Mouse (Mus musculus) kidney, embryonic 16.5 days (tissue): ENCODE data around the gene Gm20696. TPM values are rescaled to one million over a fixed set of nuclear protein-coding genes. Genes with fewer than 3 reads are reported as not detected.
A peak's percentile ranks its signal among the peaks of the same experiment; 100 is the strongest.

Experiments used
- ATAC-seq: fragments of 200-750 bp; cut with Nextera tagmentation; 2 replicates; pipeline ENCODE4 v1.8.0; 2017; ENCODE audit warnings: moderate TSS enrichment; ENCODE audit not compliant: low FRiP score, low TSS enrichment
- H3K27ac ChIP-seq: fragments of 300-500 bp; sonication (generic); 2 replicates; pipeline ENCODE4 v1.5.1; 2014; ENCODE audit warnings: low read length
- H3K27me3 ChIP-seq: fragments of 300-500 bp; sonication (generic); 2 replicates; pipeline ENCODE4 v1.6.1; 2014; ENCODE audit warnings: low read length, control low read depth, mixed read lengths; ENCODE audit not compliant: insufficient read depth
- H3K36me3 ChIP-seq: fragments of 300-500 bp; sonication (generic); 2 replicates; pipeline ENCODE4 v1.6.1; 2014; ENCODE audit warnings: low read length, control low read depth, mixed read lengths; ENCODE audit not compliant: insufficient read depth
- H3K4me1 ChIP-seq: fragments of 300-500 bp; sonication (generic); 2 replicates; pipeline ENCODE4 v1.6.1; 2014; ENCODE audit warnings: low read length, control low read depth, mixed read lengths; ENCODE audit not compliant: insufficient read depth
- H3K4me2 ChIP-seq: fragments of 300-500 bp; sonication (generic); replicated peaks from 2 replicates; pipeline ENCODE4 v1.6.1; 2014; ENCODE audit warnings: low read depth, low read length
- H3K4me3 ChIP-seq: fragments of 300-500 bp; sonication (generic); 2 replicates; pipeline ENCODE4 v1.5.1; 2014; ENCODE audit warnings: mild to moderate bottlenecking, low read length
- H3K9ac ChIP-seq: fragments of 300-500 bp; sonication (generic); replicated peaks from 2 replicates; pipeline ENCODE4 v1.6.1; 2014; ENCODE audit warnings: low read length
- H3K9me3 ChIP-seq: fragments of 300-500 bp; sonication (generic); 2 replicates; pipeline ENCODE4 v1.6.1; 2016; ENCODE audit warnings: low read length, control low read depth
- WGBS: fragments of 180-500 bp; shearing (Covaris S2); extraction: QIAGEN DNeasy Blood & Tissue Kit; methylation state at CpG from one replicate; pipeline ENCODE4 v1.1.7; 2014; 5-methylcytosine and 5-hydroxymethylcytosine counted together
- polyA plus RNA-seq: library from polyadenylated mRNA; unstranded; fragments of >200 nt; fragmentation: Nextera tagmentation; extraction: Ambion mirVana; gene quantifications from 2 replicates; pipeline ENCODE4 v1.2.1, GENCODE M21; 2015

The Gm20696 gene
- polyA plus RNA-seq, 1 experiment from 2014 or later, result 1.7 TPM

DNA sequence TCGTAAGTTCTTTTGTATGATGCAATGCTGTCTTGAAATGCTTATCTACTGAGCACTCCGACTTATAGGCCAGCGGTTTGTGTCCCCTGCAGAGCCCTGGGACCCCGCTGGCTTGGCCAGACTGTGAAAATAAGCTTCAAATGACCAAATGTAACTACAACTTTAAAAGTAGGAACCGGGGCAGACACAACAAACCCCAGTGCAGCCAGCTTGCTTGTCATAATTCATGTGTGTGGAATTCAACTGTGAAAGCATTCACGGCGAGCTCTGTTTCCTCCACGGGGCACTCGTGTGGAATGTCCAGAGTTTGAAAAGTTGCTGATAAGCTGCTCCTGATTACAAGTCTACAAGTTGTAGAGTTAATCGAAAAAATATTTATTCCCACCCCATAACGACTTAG lies 215.1 kb downstream of the Gm20696 start:
- Histone ChIP-seq H3K4me3 (no peak overlapping the region), H3K9ac (no peak overlapping the region), H3K4me2 (no peak overlapping the region), H3K27ac (0 out of 2 replicates have a peak overlapping the region, but pooled peaks have one; percentile 30), H3K4me1 (peaks cover 22% of the 10 kb centered on the region; the same call in 1 of the 2 replicates), H3K36me3 (no peaks in the 10 kb centered on the region; the same call in 1 of the 2 replicates), H3K9me3 (no peaks in the 10 kb centered on the region), H3K27me3 (no peaks in the 10 kb centered on the region)
- WGBS, result 31% methylated on average over 11 of the region's 11 CpGs
- no peak for ATAC-seq

DNA sequence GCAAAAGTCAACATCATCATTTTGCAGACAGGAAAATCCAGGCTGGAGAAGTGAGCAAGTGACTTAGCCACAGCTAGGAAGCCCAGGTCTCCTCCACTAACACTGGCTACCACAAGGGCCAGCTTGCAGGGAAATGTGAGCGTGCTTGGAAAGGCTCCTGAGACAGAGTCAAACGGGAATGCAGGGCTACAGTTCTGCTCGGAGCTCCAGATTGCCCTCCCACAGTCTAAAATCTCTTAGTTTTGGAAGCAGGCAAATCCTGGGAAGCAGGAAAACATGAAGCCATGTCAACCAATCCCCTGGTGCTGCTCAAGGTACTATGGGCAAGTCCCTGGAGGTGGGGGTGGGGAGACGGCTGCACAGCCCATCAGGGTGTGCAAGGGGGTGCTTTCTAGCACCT lies 219.2 kb downstream of the Gm20696 start:
- peaks cover 17% of the 10 kb centered on the region; the same call in 1 of the 2 replicates for H3K4me1 ChIP-seq
- no peak overlapping the region for H3K4me3 ChIP-seq
- no peaks in the 10 kb centered on the region for H3K27me3 ChIP-seq
- no peaks in the 10 kb centered on the region for H3K9me3 ChIP-seq
- WGBS, result 68% methylated on average over 4 of the region's 4 CpGs
- H3K27ac ChIP-seq, result no peak overlapping the region
- peaks cover 3% of the 10 kb centered on the region; the same call in 1 of the 2 replicates for H3K36me3 ChIP-seq
- no peak for ATAC-seq
- H3K4me2 ChIP-seq, result no peak overlapping the region
- no peak overlapping the region for H3K9ac ChIP-seq

DNA sequence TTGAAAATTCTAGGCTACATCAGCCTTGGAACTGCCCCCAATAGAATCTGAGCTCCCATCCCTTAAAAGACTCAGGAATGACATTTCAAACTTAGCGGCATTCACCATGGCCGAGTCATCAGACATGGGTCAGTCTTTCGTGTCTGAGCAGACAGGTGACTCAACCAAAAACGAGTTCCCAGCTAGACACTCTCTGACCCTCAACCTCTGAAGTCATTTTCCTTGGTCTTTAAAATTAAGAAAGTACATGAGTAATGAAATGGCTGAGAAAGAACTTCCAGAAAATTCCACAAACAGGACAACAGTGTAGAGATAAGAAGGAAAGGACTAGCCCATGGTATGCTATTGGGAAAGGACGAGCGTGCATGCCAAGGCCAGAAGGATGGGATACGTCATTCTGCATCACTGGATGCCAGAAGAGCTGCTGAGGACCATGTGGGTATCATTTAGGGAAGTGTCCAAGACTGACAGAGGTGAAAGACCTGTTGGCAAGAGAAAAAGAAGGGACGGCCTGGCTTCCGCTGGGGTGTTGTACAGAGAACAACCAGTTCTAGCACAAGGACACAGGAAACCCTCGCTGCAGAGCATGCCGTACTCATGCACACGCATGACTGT lies 219.7 kb downstream of the Gm20696 start:
- ATAC-seq, result no peak
- H3K27me3 ChIP-seq, result no peaks in the 10 kb centered on the region
- H3K4me2 ChIP-seq, result no peak overlapping the region
- H3K4me1 ChIP-seq, result peaks cover 17% of the 10 kb centered on the region; the same call in 1 of the 2 replicates
- 90% methylated on average over 12 of the region's 12 CpGs for WGBS
- no peak overlapping the region for H3K9ac ChIP-seq
- no peak overlapping the region for H3K4me3 ChIP-seq
- H3K36me3 ChIP-seq, result peaks cover 3% of the 10 kb centered on the region; the same call in 1 of the 2 replicates
- no peak overlapping the region for H3K27ac ChIP-seq
- H3K9me3 ChIP-seq, result no peaks in the 10 kb centered on the region

DNA sequence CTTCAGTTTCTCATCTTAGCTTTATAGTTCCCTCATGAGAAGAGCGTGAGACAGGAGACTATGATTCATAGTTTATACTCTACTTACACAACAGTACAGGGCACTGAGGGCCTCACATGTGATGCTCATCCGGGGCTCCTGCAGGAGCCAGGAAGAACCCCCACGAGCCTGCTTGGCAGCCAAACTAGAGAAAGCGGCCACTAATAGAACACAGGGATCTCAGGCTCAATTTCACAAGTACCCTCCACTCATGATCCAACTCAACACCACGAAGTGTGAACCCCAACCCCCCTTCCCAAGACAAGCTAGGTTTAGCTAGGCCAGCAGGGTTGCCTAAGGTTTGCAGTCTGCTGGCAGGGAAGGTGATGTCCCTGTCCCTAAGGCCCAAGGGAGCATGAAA lies 223.1 kb downstream of the Gm20696 start:
- ATAC-seq, result no peak
- 67% methylated on average over 5 of the region's 5 CpGs for WGBS
- Histone ChIP-seq H3K36me3 (peaks cover 3% of the 10 kb centered on the region; the same call in 1 of the 2 replicates), H3K4me1 (peaks cover 27% of the 10 kb centered on the region), H3K9me3 (no peaks in the 10 kb centered on the region), H3K9ac (no peak overlapping the region), H3K4me2 (no peak overlapping the region), H3K27me3 (no peaks in the 10 kb centered on the region), H3K4me3 (no peak overlapping the region), H3K27ac (no peak overlapping the region)

DNA sequence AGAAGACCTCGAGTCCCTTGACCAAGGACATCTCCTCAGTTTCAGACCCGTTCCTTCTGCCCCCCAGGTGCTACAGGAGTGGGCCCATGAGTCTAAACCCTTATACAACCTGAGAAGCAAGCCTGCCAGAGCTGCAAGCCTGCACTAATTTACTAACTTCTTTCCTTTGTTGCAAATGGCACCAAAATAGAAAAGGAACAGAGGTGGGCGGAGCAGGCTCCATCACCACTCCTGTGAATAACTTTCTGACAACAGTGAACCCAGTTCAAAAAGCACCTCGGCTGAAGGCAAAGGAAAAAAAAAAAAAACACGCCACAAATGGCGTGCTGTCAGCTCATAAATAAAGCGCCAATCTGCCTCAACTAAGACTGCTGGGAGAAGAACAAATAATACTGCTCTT lies 225.5 kb downstream of the Gm20696 start:
- no peak overlapping the region for H3K4me2 ChIP-seq
- WGBS, result 46% methylated on average over 7 of the region's 7 CpGs
- no peaks in the 10 kb centered on the region for H3K9me3 ChIP-seq
- peaks cover 3% of the 10 kb centered on the region; the same call in 1 of the 2 replicates for H3K36me3 ChIP-seq
- no peak overlapping the region for H3K27ac ChIP-seq
- ATAC-seq, result no peak
- H3K9ac ChIP-seq, result no peak overlapping the region
- H3K4me3 ChIP-seq, result no peak overlapping the region
- no peaks in the 10 kb centered on the region for H3K27me3 ChIP-seq
- peaks cover 37% of the 10 kb centered on the region for H3K4me1 ChIP-seq

DNA sequence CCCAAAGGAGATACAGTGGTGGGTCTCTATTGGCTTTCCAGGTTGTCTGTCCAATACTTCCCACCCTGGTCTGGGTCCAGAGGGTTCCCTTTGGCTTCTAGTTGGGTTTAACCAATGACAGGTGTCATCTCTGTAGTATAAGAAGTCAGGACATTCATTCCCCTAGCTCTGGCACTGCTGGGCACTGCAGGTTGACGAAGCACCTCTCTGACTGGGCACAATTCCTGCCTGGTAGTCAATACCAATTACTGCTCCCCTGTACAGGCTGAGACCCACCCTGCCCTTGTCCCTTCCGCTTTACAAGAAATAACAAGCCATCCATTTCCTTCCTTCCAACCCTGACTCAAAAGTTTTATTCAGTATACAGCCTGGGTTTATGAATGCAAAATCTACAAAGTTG lies 226.0 kb downstream of the Gm20696 start:
- Histone ChIP-seq H3K4me1 (peaks cover 37% of the 10 kb centered on the region), H3K27ac (peak overlapping the region; percentile 84), H3K27me3 (no peaks in the 10 kb centered on the region), H3K4me3 (no peak overlapping the region), H3K4me2 (no peak overlapping the region), H3K9ac (no peak overlapping the region), H3K9me3 (no peaks in the 10 kb centered on the region), H3K36me3 (peaks cover 3% of the 10 kb centered on the region; the same call in 1 of the 2 replicates)
- peak; percentile 6; the same call in 1 of the 2 replicates for ATAC-seq
- 86% methylated on average over 2 of the region's 2 CpGs for WGBS

DNA sequence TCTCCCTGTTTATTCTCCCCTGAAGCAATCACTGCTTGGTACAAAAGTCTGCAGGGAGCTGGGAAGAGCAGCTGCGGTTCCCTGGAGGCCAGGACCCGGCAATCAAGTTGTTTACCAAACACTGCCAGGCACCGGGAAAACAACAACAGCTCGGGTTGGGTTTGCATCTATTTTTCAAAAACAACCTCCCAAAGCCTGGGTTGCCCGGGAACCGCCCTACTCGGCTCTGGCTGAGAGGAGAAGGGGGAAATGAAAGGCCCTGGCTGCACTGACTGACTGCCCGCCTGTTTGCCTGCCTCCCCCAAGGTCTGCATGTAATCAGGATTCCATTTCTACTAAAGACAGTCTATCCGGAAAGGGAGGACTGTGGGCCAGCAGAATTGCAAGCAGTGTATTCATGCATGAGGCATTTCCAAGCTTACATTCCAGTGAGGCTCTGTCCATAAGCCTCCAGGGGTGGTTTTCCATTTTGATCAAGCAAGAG lies 226.7 kb downstream of the Gm20696 start:
- WGBS, result 4% methylated on average over 9 of the region's 9 CpGs
- H3K27ac ChIP-seq, result peak overlapping the region; percentile 84
- H3K9ac ChIP-seq, result peak overlapping the region; percentile 36; the same call in 1 of the 2 replicates

DNA sequence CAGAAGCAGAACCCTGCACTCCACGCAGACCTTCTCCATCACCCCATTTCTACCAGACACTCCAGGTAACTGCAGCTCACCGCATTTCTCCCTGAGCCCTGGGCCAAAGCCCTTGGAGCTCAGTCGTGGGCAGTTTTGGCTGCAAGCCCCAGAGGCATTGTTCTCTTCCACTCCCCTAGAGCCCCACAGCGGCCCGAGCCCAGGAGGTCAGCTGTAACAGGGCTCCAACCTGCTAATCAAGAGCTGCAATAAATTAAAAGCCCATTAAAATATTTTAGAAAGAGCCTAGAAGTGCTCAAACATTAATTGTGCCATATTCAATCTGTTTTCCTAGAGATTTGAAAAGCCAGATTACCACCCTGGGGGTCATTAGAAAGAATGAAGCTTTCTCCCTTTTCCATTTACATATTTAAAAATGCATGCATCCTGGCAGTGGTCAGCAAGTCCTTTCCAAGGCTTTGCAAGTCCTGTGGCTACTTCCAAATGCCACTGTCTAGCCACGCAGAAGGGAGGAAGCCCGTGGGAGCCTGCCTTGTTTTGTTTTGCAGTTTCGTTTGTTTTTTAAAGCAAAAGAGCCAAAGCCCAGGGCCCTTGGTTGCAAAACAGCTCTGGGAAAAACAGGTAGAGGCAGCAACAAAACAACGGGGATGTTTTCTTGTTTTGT lies 227.3 kb downstream of the Gm20696 start:
- Histone ChIP-seq H3K9ac (peak overlapping the region; percentile 36; the same call in 1 of the 2 replicates), H3K36me3 (peaks cover 7% of the 10 kb centered on the region; the same call in 1 of the 2 replicates), H3K4me2 (peak overlapping the region; percentile 31), H3K9me3 (no peaks in the 10 kb centered on the region), H3K4me3 (no peak overlapping the region), H3K27ac (peak overlapping the region; percentile 84), H3K27me3 (no peaks in the 10 kb centered on the region), H3K4me1 (peaks cover 37% of the 10 kb centered on the region)
- WGBS, result 10% methylated on average over 9 of the region's 9 CpGs
- ATAC-seq, result 0 out of 2 replicates have a peak, but pooled peaks have one; percentile 32

More for the DNA sequence above, 226.7 kb downstream of the Gm20696 start:
- peak; percentile 91 for ATAC-seq
- 0 out of 2 replicates have a peak, but pooled peaks cover 2% of the 10 kb centered on the region for H3K36me3 ChIP-seq
- H3K4me1 ChIP-seq, result peaks cover 37% of the 10 kb centered on the region
- no peak overlapping the region for H3K4me3 ChIP-seq
- H3K4me2 ChIP-seq, result peak overlapping the region; percentile 31
- no peaks in the 10 kb centered on the region for H3K9me3 ChIP-seq
- no peaks in the 10 kb centered on the region for H3K27me3 ChIP-seq

DNA sequence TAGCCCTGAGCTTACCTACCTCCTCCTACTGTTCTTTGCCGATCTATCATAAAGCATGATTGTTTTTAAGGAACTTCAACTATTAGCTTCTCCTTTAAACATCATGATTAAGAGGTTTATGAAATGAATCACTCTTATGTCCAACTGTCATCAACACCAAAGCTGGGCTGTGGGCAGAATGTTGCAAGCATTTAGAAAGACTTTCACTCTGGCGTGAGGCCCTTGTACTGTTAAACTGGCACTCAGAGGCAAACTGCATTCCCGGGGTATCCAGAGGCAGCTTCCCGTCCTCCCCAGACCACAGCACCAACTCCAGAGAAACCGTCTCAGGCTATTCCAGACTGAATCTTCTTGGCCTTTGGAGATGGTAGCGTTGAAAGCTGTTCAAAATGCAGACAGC lies 230.2 kb downstream of the Gm20696 start:
- Histone ChIP-seq H3K4me1 (peaks cover 36% of the 10 kb centered on the region), H3K9me3 (no peaks in the 10 kb centered on the region), H3K27me3 (no peaks in the 10 kb centered on the region), H3K4me2 (no peak overlapping the region), H3K4me3 (no peak overlapping the region), H3K9ac (no peak overlapping the region), H3K27ac (no peak overlapping the region), H3K36me3 (peaks cover 9% of the 10 kb centered on the region; the same call in 1 of the 2 replicates)
- no peak for ATAC-seq
- WGBS, result 87% methylated on average over 6 of the region's 6 CpGs
